Mouse (Mus musculus): ENCODE measurements around the gene Lcp1.
A peak's percentile ranks its signal among the peaks of the same experiment; 100 is the strongest.

Gene Lcp1

GRCm38 (mm10) chr14:75176425-75177045 lies 45.6 kb downstream of the Lcp1 start:
- DNase-seq (ENCODE audit: low read depth, low spot score): no peak

- no peak for DNase-seq (ENCODE audit: low read depth, low spot score)
Observed at GRCm38 (mm10) chr14:75177400-75177799, 46.5 kb downstream of the Lcp1 start.

GRCm38 (mm10) chr14:75178384-75178793 lies 47.5 kb downstream of the Lcp1 start:
- DNase-seq (ENCODE audit: low read depth, low spot score): no peak

- DNase-seq (ENCODE audit: low read depth, low spot score): no peak
Observed at GRCm38 (mm10) chr14:75178801-75179211, 47.9 kb downstream of the Lcp1 start.

GRCm38 (mm10) chr14:75179255-75179963 lies 48.5 kb downstream of the Lcp1 start:
- DNase-seq (ENCODE audit: low read depth, low spot score): no peak

- DNase-seq (ENCODE audit: low read depth, low spot score): no peak
Observed at GRCm38 (mm10) chr14:75180551-75180978, 49.7 kb downstream of the Lcp1 start.

GRCm38 (mm10) chr14:75181062-75181935 lies 50.4 kb downstream of the Lcp1 start:
- DNase-seq (ENCODE audit: low read depth, low spot score): no peak

- no peak for DNase-seq (ENCODE audit: low read depth, low spot score)
Observed at GRCm38 (mm10) chr14:75182378-75182777, 51.5 kb downstream of the Lcp1 start.

- DNase-seq (ENCODE audit: low read depth, low spot score): no peak
Observed at GRCm38 (mm10) chr14:75182831-75183230, 51.9 kb downstream of the Lcp1 start.

GRCm38 (mm10) chr14:75184069-75184790 lies 53.3 kb downstream of the Lcp1 start:
- DNase-seq (ENCODE audit: low read depth, low spot score): no peak

GRCm38 (mm10) chr14:75185796-75186594 lies 55.1 kb downstream of the Lcp1 start:
- DNase-seq (ENCODE audit: low read depth, low spot score): no peak

GRCm38 (mm10) chr14:75186858-75187415 lies 56.0 kb downstream of the Lcp1 start:
- DNase-seq (ENCODE audit: low read depth, low spot score): no peak

- no peak for DNase-seq (ENCODE audit: low read depth, low spot score)
Observed at GRCm38 (mm10) chr14:75188521-75188920, 57.6 kb downstream of the Lcp1 start.

GRCm38 (mm10) chr14:75189031-75189430 lies 58.1 kb downstream of the Lcp1 start:
- DNase-seq (ENCODE audit: low read depth, low spot score): no peak

GRCm38 (mm10) chr14:75190683-75191082 lies 59.8 kb downstream of the Lcp1 start:
- DNase-seq (ENCODE audit: low read depth, low spot score): no peak

- DNase-seq (ENCODE audit: low read depth, low spot score): no peak
Observed at GRCm38 (mm10) chr14:75192427-75192826, 61.5 kb downstream of the Lcp1 start.

- DNase-seq (ENCODE audit: low read depth, low spot score): no peak
Observed at GRCm38 (mm10) chr14:75192858-75193257, 62.0 kb downstream of the Lcp1 start.

- DNase-seq (ENCODE audit: low read depth, low spot score): no peak
Observed at GRCm38 (mm10) chr14:75195530-75195929, 64.6 kb downstream of the Lcp1 start.

GRCm38 (mm10) chr14:75197027-75197426 lies 66.1 kb downstream of the Lcp1 start:
- DNase-seq (ENCODE audit: low read depth, low spot score): peak; percentile 72

- DNase-seq (ENCODE audit: low read depth, low spot score): no peak
Observed at GRCm38 (mm10) chr14:75197660-75198059, 66.8 kb downstream of the Lcp1 start.

All from forelimb bud, embryonic 11.5 days (tissue).